Mouse (Mus musculus) adrenal gland, adult (tissue): ENCODE results near the gene Gpr82.
A peak's percentile ranks its signal among the peaks of the same experiment; 100 is the strongest.

Experiments used
- DNase-seq, 2 experiments: peaks; one replicate each; pipeline ENCODE4 v3.0.0; 2022 to 2023; ENCODE audit warnings: low spot score in 1 of 2; ENCODE audit not compliant: inconsistent age in 2 of 2

Gene Gpr82

DNA sequence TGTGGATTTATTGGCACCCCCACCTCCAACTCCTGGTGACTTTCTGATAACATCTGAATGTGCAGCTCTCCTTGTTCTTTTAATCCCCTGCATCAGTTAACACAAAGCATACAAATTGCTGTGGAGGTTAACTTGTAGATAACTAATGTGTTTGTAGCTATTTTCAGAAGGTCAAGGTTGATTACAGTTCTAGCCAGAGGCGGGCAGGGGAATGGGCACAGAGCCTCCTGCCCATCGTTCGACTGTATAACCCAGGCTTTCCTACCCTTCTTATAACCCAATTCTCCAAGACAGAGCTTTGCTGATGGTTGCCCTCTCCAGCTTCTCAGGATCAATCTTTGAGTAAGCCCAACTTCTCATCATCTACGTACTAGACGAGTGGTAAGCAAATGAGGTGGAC is at the start of gene Gpr82:
Gene Gpr82 (plus strand): TSS at position 301 of the 400 bp plus-strand sequence.
- no peak for DNase-seq

DNA sequence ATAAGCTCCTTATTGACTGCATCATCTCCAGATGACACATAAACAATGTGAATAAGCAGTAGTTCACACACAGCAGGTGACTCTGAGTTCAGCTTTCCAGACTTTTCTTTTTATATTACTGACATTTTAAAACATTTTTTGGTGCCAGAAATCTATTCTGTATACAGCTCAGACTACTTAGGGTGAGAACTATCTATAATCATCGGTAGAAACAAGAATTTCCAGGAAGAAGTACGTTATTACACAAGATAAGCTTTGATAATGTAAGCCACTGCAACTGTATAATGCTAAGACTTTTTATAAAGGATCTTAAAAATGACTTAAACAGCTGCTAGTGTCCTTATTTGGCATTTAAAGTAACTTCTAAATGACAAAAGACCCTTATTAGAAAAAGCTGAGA is 49.0 kb upstream of the Gpr82 start:
- DNase-seq: no peak

DNA sequence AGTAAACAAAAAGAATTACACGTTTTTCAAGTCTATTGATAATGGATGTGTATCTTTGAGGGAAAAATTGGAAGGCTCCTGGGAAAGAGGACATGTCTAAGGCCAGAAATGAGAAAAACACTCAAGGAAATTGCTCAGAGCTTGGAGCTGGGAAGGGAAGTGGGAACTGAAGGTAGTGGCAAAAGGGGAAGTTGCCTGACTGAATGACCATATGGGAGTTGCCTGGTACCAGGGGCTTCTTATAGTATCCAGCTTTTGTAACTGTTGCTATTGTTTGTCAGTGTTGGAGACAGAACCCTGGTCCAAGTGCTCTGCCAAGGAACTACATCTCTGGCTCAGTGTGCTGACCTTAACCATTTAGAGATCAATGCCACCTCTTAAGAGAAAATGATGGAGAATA is 44.4 kb upstream of the Gpr82 start:
- no peak for DNase-seq

DNA sequence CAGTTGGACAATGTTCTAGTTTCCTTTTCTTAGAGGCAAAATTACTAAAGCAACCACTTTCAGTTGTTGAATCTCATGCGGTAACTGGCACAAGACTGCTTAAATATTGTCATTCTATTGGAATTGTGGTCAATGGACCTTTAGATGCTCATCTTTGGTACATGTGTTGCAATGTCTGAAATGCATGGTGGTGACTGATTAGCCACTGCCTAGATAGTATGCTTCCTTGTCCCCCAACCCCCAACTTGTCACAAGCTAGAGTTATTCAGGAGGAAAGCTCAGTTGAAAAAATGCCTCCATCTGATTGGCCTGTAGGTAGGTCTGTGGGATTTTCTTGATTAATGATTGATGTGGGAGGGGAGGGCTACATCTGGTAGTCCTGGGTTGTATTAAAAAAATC is 43.9 kb upstream of the Gpr82 start:
- DNase-seq: no peak

DNA sequence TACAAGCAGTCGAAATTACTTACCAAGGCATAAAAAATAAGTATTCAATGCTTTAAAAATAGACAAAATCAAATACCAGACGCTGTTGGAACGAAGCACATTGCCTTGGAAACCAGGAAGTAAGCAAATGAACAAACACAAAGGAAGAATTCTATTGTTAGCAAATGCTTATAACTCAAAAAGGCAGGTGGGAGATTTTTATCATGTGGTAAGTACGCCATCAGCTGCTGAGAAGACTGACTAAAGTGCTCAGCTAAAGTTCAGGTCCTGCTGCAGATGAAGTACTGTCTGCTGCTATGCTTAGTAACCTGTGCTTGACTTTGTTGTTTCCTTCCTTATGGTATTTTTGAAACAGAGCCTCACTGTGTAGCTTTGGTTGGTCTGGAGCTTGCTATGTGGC is 42.7 kb upstream of the Gpr82 start:
- no peak for DNase-seq

DNA sequence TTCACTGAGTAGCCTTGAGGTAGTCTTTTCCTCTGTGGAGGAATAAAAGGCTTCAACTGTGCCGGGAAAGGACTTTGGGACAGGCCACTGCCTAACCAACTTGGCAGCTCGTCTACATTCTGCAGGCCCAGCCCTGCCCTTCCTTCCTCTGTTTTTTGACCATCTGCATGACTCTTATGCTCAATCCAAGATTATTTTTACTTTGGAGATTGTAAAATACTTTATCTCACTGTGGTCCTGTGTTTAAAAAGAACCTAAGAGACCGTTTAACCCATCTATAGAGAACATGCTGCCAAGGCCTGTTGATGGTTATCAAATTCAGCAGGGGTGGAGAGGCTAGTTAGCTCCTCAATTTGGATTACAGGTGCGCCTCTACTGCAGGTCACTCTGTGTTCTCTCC is 39.7 kb upstream of the Gpr82 start:
- no peak for DNase-seq

DNA sequence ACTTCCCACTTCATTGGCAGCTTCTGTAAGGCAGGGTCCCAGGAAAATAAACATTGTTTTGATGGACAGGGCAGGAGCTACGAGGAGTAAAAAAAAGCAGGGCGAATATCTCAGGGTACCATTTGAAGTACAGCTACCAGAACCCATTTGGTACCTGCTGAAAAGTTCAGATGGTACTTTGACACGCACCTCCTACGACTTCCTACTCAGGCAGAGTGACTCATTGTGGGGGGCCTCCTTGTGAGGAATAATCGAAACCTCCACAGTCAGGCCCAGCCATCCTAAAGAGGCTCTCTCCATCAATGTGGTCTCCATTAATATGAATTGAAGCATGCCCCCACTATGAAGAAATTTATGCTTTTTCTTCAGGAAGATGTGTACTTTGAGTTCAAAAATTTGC is 38.5 kb upstream of the Gpr82 start:
- no peak for DNase-seq

DNA sequence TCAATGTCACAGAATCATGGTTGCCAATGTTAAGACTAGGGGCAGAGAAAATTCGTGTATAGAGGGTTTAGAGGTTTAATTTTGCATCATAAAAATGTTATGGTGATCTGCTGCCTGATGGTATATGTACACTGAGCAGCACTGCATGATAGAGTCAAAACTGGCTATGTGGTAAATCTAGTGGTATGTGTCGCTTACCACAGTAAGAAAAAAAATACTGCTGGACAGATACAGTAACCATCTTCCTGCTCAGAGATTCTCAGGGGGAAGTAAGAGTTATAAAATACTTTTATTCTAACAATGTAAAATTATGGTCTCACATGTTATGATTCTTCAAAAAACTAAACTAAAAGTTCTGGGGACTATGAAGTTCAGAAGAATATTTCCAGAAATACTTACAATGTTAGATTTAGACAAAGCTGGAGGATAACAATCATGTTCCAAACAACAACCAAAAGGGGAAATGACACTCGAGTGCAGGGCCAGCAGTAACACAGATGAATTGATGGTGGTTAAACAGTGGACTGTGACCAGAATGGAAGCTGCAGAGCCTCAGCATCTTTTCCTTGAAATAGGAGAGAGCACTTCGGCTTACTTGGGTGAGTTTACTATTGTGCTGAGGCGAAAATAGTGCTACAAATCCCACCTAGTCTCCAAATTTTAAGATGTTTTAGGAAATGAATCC is 29.4 kb upstream of the Gpr82 start, which contains the start of gene Gpr34:
Gene Gpr34 (plus strand): TSS at position 491 of the 685 bp plus-strand sequence.
- no peak for DNase-seq

DNA sequence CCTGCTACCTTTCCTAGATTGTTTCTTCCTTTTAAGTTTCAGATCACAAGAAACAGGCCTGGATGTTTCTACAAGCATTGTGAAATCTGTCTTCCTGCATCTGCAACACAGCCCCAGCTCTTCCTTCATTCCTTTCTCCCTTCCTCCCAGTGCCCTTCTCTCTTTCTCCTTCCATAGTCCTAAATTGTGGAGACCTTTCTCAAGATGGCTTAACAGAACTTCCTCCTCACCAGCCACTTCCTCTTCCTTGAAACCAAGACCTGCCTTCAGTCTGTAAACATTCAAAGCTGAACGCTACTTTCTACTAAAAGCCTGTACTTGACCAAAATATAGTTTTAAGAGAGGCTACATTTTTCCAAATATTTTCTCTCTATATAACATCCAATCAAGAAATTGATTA is 24.8 kb upstream of the Gpr82 start:
- no peak for DNase-seq

DNA sequence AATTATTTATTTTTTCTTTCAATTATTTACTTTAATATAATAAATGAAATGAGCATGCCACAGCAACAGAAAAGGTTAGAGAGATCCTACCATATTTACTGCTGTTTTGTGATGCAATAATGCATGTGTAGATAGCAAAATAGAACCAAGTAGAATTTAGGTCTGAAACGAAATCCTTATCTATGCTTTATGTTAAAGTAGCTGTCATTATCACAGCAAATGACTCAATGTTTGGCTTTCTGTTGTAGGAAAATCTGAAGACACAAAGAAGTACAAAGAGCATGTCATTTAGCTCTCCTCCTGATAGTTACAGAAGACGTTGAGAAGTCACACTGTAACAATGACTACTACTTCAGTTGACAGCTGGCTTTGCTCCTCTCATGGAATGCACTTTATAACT is 22.3 kb upstream of the Gpr82 start:
- DNase-seq: no peak

DNA sequence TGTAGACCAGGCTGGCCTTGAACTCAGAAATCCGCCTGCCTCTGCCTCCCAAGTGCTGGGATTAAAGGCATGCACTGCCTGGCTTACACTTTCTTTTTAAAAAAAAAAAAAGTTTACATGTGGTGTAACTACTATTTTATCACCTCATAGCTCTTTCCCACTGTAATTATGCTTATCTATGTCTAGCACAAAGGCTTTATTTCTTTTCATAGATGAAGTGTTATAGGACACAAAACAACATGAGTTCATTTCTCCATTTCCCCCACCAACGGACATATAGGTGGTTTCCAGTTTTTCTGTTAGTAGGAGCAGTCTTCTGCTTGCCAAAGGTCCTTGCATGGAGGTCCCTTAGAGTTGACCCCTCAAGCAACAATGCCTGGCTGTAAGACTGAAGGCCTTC is 9.3 kb upstream of the Gpr82 start:
- no peak for DNase-seq

DNA sequence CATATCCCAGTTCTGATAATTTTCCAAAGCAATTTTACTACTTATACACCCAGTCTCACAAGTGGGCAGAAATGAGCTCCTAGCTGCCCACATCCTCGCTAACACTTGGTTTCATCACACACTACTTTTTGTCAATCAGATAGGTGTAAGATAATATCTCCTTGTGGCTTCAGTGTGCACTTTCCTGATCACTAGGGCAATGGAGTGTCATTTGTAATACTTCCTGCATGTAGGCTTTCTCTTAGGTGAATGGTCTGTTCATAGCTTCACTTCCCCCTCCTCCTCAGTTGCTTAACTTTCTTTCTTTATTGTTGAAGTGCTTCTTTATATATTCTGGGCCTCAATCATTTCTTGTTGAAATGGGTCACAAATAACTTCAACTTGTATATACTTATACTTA is 8.9 kb upstream of the Gpr82 start:
- DNase-seq: no peak

DNA sequence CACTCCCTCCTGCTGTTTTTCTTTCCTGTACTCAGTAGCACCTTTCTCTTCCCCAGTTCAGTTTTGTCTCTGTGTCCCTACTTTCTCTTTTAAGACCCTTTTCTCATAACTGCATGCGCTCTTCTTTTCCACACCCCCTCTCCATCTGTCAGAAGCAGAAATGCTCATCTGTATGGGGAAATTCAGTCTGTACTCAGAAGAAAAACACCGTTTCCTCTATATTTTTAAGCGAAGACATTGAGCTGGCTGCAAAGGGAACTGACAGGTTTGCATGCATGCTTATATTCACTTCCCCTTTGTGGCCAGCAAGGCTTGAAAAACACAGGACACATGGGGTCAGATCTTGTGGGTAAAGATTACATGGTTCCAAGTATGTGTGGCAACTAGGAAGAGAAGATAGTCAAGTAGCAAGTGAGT is 6.2 kb upstream of the Gpr82 start:
- DNase-seq: peak in 1 of 2 experiments; percentile 38

DNA sequence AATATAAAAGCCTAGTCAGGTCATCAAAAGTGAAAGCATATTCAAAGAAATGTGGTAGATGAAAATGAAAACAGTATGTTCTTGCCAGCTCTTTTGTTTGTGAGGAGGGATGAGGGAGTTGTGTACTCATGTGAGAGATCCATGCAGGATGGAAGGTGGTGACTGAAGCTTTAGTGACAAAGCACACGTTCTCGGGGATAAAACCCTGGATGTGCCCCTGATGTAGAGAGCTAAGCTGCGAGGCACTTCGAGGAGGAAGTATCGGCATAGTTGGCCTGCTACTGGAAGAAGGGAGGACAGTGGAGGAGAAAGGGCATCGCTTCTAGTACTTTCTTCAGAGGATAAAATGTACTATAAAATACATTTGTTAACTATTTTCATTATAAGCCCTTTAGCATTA is 5.3 kb upstream of the Gpr82 start:
- no peak for DNase-seq

DNA sequence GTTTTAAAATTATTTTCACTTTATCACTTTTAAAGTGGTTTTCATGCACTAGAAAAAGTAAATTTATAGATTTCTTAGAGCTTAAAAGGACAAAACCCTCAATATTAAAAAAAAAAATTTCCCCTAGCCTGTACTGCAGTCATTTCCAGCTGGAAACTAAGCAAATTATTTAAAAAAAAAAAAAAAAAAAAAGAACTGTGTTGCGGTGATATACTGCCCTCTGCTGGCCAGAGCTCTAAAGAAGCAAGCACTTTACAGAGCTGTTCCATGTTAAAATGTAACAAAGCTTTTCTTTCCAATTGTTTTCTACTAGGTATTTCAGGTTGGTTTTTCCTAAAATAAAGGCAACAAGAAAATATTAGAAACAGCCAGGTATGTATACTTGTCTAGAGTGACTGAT is 4.4 kb upstream of the Gpr82 start:
- peak in 1 of 2 experiments; percentile 76 for DNase-seq

DNA sequence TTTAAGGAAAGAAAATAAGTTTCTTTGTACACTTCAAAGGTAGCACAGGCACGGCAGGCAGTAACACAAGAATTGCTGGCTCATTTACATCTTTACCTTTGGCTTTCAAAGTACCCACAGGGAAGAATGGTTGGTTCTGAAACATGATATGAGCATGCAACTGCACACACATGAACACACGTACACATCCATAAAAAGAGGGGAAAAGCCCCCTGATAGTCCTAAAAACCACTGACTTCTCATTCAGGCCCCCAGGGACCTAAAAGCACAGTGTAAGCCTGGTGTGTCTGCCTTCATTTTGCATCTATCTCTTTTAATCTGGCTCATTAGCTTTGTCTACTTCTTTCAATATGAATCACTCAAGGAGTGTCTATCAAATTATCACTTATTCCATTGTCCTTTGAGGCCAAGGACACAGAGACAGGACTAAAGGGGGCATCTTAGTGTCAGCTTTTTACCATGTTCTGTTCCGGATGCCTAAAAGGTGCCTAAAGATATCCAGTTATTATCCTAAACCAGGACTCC is 2.5 kb upstream of the Gpr82 start:
- no peak for DNase-seq

DNA sequence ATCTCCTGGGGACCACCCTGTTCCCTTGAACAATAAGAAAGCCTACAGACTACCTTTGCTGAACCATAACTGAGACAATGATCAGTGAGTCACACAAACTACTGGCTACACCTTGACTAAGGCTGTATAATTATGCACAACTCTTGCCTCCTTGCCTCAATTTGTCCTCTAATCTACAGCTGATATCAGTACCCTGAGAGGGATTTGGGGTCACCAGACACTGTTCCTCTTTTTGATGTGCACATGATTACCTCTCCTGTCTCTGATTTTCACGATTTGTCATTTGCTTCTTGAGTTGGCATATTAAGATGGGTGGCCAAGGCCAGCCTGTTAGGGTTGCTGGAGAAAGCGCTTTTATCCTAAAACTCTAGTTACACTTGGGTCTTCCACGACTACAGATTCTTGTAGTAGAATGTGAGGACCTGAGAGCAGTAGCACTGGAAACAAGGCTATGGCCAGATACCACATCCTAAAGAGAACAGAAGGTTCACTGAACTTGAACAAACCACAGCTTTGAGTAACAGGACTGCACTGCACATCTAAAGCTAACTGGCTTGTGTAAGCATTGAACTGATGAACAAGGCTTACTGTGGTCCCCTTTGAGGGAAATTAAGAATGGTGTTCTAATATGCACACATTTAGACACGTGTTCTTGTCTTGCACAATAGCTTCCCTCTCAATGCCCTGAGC is 1.8 kb upstream of the Gpr82 start:
- DNase-seq: no peak

DNA sequence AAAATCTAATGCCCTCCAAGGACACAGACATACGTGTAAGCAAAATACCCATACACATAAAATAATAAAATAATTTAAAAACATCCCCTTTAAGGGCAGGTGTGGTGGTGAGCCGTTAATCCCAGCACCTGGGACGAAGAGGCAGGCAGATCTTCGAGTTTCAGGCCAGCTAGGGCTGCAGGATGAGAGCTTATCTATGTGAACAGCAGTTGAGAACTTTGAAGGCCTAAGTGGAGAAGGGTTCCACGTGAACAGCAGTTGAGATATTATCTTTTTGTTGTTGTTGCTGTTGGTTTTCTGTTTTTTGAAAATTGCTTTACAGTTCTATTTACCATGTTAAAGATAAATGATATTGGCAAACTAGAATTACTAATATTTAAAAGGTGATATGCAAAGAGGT is 7.7 kb downstream of the Gpr82 start:
- DNase-seq: no peak

DNA sequence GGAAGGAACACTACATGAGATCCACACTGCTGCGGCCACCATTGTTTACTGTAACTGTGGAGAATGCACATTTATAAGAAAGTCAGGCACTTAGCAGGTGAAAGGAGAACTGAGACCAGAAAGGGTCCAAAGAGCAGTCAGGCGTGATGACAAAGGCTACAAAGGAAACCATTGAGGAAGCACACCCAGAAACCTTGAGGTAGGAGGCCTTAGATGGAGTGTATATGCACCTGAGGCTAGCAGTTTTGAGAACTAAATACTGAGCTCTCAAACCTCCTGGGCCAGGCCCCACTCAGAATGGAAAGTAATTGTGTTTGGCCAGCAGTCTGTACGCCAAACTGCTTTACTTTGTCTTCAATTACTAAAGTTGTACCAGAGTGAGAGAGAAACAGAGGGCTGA is 9.2 kb downstream of the Gpr82 start:
- DNase-seq: no peak

DNA sequence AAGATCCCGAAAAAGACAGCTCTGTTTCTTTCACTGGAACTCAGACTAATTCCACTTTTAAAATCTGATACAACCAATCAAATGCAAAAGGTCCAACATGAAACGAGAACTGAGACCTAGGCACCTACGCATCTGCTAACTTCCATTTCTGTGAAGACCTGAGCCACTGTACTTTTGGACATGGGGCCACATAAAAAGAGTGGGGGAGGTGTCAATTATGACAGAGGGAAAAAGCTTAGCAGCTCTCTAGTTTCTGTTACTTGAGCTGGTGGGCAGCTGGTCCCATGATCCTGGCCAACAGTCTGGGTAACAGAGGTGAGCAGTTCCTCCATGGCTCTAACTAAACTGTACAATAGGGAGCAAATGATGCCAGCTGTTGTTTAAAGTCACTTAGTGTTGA is 11.8 kb downstream of the Gpr82 start:
- no peak for DNase-seq

DNA sequence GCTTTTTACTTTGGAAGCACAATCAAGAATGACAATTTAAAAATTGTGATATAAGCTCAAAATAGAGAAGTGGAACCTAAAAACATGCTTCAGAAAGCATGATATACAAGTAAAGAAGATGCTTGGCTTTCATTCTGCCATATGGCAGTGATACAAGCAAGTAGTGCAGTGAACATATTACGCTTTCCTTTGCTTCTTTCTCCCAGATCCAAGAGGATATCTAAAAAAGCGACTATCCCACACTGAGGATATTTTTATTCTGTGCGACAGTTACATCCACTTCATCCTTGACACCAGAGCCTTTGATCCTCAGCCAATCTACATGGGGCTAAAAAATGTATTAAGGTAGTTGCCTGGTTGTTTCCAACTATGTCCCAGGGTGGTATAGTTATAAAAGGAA is 20.6 kb downstream of the Gpr82 start:
- DNase-seq: no peak

DNA sequence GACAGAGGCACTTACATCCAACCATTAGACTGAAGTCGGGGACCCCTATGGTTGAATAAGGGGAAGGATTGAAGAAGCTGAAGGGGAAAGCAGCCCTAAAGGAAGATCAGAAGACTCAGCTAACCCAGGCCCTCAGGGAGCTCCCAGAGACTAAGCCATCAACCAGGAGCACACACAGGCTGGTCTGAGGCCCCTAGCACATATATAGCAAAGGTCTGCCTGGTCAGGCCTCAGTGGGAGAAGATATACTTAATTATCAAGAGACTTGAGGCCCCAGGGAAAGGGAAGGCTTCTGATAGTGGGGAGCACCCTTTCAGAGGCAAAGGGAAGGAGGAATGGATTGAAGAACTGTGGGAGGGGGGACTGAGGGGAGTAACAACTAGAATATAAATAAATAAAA is 25.4 kb downstream of the Gpr82 start:
- DNase-seq: no peak

DNA sequence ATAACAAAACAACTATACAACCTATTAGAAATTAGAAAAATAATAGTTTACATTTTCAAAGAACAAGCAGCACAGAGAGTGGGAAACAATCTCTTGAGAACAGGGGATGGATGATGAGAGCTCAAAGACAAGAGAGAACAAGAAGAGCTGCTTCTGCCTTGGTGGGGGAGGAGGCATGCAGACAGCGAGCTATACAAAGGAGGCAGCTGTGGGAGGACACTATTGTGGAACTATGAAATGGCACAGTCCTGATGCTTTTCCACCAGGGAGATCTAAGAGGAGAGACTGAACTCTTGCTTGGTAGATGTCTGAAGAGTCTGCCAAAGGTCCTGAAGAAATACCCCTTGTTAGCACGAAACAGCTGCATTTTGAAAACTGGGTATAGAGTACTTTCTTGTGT is 27.2 kb downstream of the Gpr82 start:
- no peak for DNase-seq
